Mouse (Mus musculus): Measurements from ENCODE around the gene Gm28308. TPM values are rescaled to one million over a fixed set of nuclear protein-coding genes. Genes with fewer than 3 reads are reported as not detected.

Gene Gm28308
- total and polyA plus RNA-seq, 3 experiments = not detected

GRCm38 (mm10) chr6:52259811-52260261 lies 46.7 kb upstream of the Gm28308 start:
- H3K9ac ChIP-seq (ENCODE audit: low read depth, low read length) = no peak overlapping the region; the same call in 1 of the 2 replicates
- TF ChIP-seq CTCF (IDR thresholded peaks at IDR 0.05) (no peak), POLR2A (IDR thresholded peaks at IDR 0.05; ENCODE audit: insufficient read depth, low read depth, low read length) (no peak), EP300 (IDR thresholded peaks at IDR 0.05; ENCODE audit: insufficient read depth, low read depth, low read length) (no peak)
- WGBS = 2% methylated on average over 39 of the region's 39 CpGs
- H3K27ac ChIP-seq = no peak overlapping the region
- H3K79me2 ChIP-seq (replicated peaks; ENCODE audit: control insufficient read depth, insufficient read depth, low read length) = no peaks in the 10 kb centered on the region
- H3K4me1 ChIP-seq (ENCODE audit: control insufficient read depth, insufficient read depth, low read length) = no peaks in the 10 kb centered on the region; the same call in 1 of the 2 replicates
- H3K27me3 ChIP-seq (ENCODE audit: control insufficient read depth, insufficient read depth, low read length) = peaks cover 33% of the 10 kb centered on the region
- H3K4me3 ChIP-seq = no peak overlapping the region
- no peaks in the 10 kb centered on the region for H3K36me3 ChIP-seq (ENCODE audit: control insufficient read depth, insufficient read depth, low read length)
- intact Hi-C loops (cut with DNase I) = loop anchor here (5.0 kb wide), 3 partner anchors 317 to 882 kb away; no protein-coding TSS in a partner anchor
- peak in 1 of 2 experiments; percentile 55 for DNase-seq

GRCm38 (mm10) chr6:52259081-52259790 lies 46.1 kb upstream of the Gm28308 start:
- Histone ChIP-seq H3K4me1 (ENCODE audit: control insufficient read depth, insufficient read depth, low read length) (no peaks in the 10 kb centered on the region; the same call in 1 of the 2 replicates), H3K79me2 (replicated peaks; ENCODE audit: control insufficient read depth, insufficient read depth, low read length) (no peaks in the 10 kb centered on the region), H3K4me3 (no peak overlapping the region), H3K27me3 (ENCODE audit: control insufficient read depth, insufficient read depth, low read length) (peaks cover 33% of the 10 kb centered on the region), H3K9ac (ENCODE audit: low read depth, low read length) (no peak overlapping the region), H3K36me3 (ENCODE audit: control insufficient read depth, insufficient read depth, low read length) (no peaks in the 10 kb centered on the region), H3K27ac (no peak overlapping the region)
- intact Hi-C loops (cut with DNase I) = loop anchor here (5.0 kb wide), 3 partner anchors 318 to 883 kb away; no protein-coding TSS in a partner anchor
- DNase-seq = no peak
- whole genome bisulfite sequencing = 4% methylated on average over 25 of the region's 25 CpGs
- TF ChIP-seq CTCF (IDR thresholded peaks at IDR 0.05) = no peak
- TF ChIP-seq EP300 (IDR thresholded peaks at IDR 0.05; ENCODE audit: insufficient read depth, low read depth, low read length) = no peak
- no peak for TF ChIP-seq POLR2A (IDR thresholded peaks at IDR 0.05; ENCODE audit: insufficient read depth, low read depth, low read length)

GRCm38 (mm10) chr6:52256956-52257355 lies 43.8 kb upstream of the Gm28308 start:
- H3K79me2 ChIP-seq (replicated peaks; ENCODE audit: control insufficient read depth, insufficient read depth, low read length) = no peaks in the 10 kb centered on the region
- no peak overlapping the region for H3K27ac ChIP-seq
- no peaks in the 10 kb centered on the region; the same call in 1 of the 2 replicates for H3K4me1 ChIP-seq (ENCODE audit: control insufficient read depth, insufficient read depth, low read length)
- 2% methylated on average over 6 of the region's 6 CpGs for WGBS
- intact Hi-C loops (cut with DNase I) = loop anchor here (1.0 to 5.0 kb wide), 7 partner anchors 320 to 885 kb away; no protein-coding TSS in a partner anchor
- no peak overlapping the region for H3K9ac ChIP-seq (ENCODE audit: low read depth, low read length)
- no peak overlapping the region for H3K4me3 ChIP-seq
- DNase-seq = peak; percentile 78 to 88
- peaks cover 37% of the 10 kb centered on the region for H3K27me3 ChIP-seq (ENCODE audit: control insufficient read depth, insufficient read depth, low read length)
- H3K36me3 ChIP-seq (ENCODE audit: control insufficient read depth, insufficient read depth, low read length) = no peaks in the 10 kb centered on the region
- 0 out of 2 replicates have a peak, but pooled peaks have one; percentile 64 for TF ChIP-seq EP300 (IDR thresholded peaks at IDR 0.05; ENCODE audit: insufficient read depth, low read depth, low read length)
- peak; percentile 93 for TF ChIP-seq CTCF (IDR thresholded peaks at IDR 0.05)
- TF ChIP-seq POLR2A (IDR thresholded peaks at IDR 0.05; ENCODE audit: insufficient read depth, low read depth, low read length) = no peak

- no peak overlapping the region for H3K4me3 ChIP-seq
- TF ChIP-seq EP300 (IDR thresholded peaks at IDR 0.05; ENCODE audit: insufficient read depth, low read depth, low read length) (no peak), POLR2A (IDR thresholded peaks at IDR 0.05; ENCODE audit: insufficient read depth, low read depth, low read length) (no peak), CTCF (IDR thresholded peaks at IDR 0.05) (no peak)
- no peaks in the 10 kb centered on the region for H3K4me1 ChIP-seq (ENCODE audit: control insufficient read depth, insufficient read depth, low read length)
- WGBS = 4% methylated on average over 59 of the region's 59 CpGs
- intact Hi-C loops (cut with DNase I) = loop anchor here (5.0 kb wide), 1 partner anchor 37 kb away; no protein-coding TSS in a partner anchor
- DNase-seq = peak; percentile 29 to 53
- H3K79me2 ChIP-seq (replicated peaks; ENCODE audit: control insufficient read depth, insufficient read depth, low read length) = no peaks in the 10 kb centered on the region
- no peak overlapping the region for H3K27ac ChIP-seq
- no peaks in the 10 kb centered on the region for H3K36me3 ChIP-seq (ENCODE audit: control insufficient read depth, insufficient read depth, low read length)
- peaks cover 25% of the 10 kb centered on the region for H3K27me3 ChIP-seq (ENCODE audit: control insufficient read depth, insufficient read depth, low read length)
- no peak overlapping the region for H3K9ac ChIP-seq (ENCODE audit: low read depth, low read length)
These were observed 40.7 kb upstream of the Gm28308 start for GRCm38 (mm10) chr6:52253511-52254500.

- no peak overlapping the region for H3K27ac ChIP-seq
- peak in 1 of 2 experiments; percentile 32 for DNase-seq
These were observed 39.7 kb upstream of the Gm28308 start for GRCm38 (mm10) chr6:52252775-52253376.

More at GRCm38 (mm10) chr6:52252775-52253376, 39.7 kb upstream of the Gm28308 start:
- H3K4me3 ChIP-seq = no peak overlapping the region
- intact Hi-C loops (cut with DNase I) = loop anchor here (5.0 kb wide), 1 partner anchor 36 kb away; no protein-coding TSS in a partner anchor
- no peaks in the 10 kb centered on the region for H3K79me2 ChIP-seq (replicated peaks; ENCODE audit: control insufficient read depth, insufficient read depth, low read length)
- no peak overlapping the region for H3K9ac ChIP-seq (ENCODE audit: low read depth, low read length)
- H3K36me3 ChIP-seq (ENCODE audit: control insufficient read depth, insufficient read depth, low read length) = no peaks in the 10 kb centered on the region
- 3% methylated on average over 35 of the region's 35 CpGs for WGBS
- H3K27me3 ChIP-seq (ENCODE audit: control insufficient read depth, insufficient read depth, low read length) = peaks cover 33% of the 10 kb centered on the region
- TF ChIP-seq EP300 (IDR thresholded peaks at IDR 0.05; ENCODE audit: insufficient read depth, low read depth, low read length) (no peak), CTCF (IDR thresholded peaks at IDR 0.05) (no peak), POLR2A (IDR thresholded peaks at IDR 0.05; ENCODE audit: insufficient read depth, low read depth, low read length) (no peak)
- H3K4me1 ChIP-seq (ENCODE audit: control insufficient read depth, insufficient read depth, low read length) = no peaks in the 10 kb centered on the region

Measured in heart, adult 2 months (tissue).